Mouse (Mus musculus) limb, embryonic 12.5 days (tissue): ENCODE data around the gene Dtd1. TPM values are rescaled to one million over a fixed set of nuclear protein-coding genes. Genes with fewer than 3 reads are reported as not detected.

ENCODE experiments used
- ATAC-seq: fragments of 200-750 bp; cut with Nextera tagmentation; 2 replicates; pipeline ENCODE4 v1.8.0; 2017; ENCODE audit warnings: low read depth, moderate TSS enrichment; ENCODE audit not compliant: insufficient number of reproducible peaks, insufficient read depth, low FRiP score, low TSS enrichment
- H3K27ac ChIP-seq: fragments of 300-500 bp; sonication (generic); 2 replicates; pipeline ENCODE4 v1.5.1; 2016; ENCODE audit warnings: mild to moderate bottlenecking, moderate library complexity
- H3K27me3 ChIP-seq: fragments of 300-500 bp; sonication (generic); 2 replicates; pipeline ENCODE4 v1.6.1; 2016; ENCODE audit warnings: mild to moderate bottlenecking, moderate library complexity
- H3K36me3 ChIP-seq: fragments of 300-500 bp; sonication (generic); 2 replicates; pipeline ENCODE4 v1.6.1; 2016; ENCODE audit warnings: mild to moderate bottlenecking, moderate library complexity
- H3K4me1 ChIP-seq: fragments of 300-500 bp; sonication (generic); replicated peaks from 2 replicates; pipeline ENCODE4 v1.6.1; 2016
- H3K4me2 ChIP-seq: fragments of 300-500 bp; sonication (generic); 2 replicates; pipeline ENCODE4 v1.6.1; 2016; ENCODE audit warnings: mild to moderate bottlenecking, moderate library complexity
- H3K4me3 ChIP-seq: fragments of 300-500 bp; sonication (generic); replicated peaks from 2 replicates; pipeline ENCODE4 v1.5.1; 2016; ENCODE audit warnings: mild to moderate bottlenecking
- H3K9ac ChIP-seq: fragments of 300-500 bp; sonication (generic); replicated peaks from 2 replicates; pipeline ENCODE4 v1.6.1; 2016; ENCODE audit warnings: mild to moderate bottlenecking, moderate library complexity
- H3K9me3 ChIP-seq: fragments of 300-500 bp; sonication (generic); 2 replicates; pipeline ENCODE4 v1.6.1; 2016; ENCODE audit warnings: mild to moderate bottlenecking, moderate library complexity
- WGBS: fragments of 180-500 bp; shearing (Covaris S2); methylation state at CpG from one replicate; pipeline ENCODE4 v1.1.7; 2016; 5-methylcytosine and 5-hydroxymethylcytosine counted together
- polyA plus RNA-seq: library from polyadenylated mRNA; unstranded; fragments of >200 nt; fragmentation: Nextera tagmentation; extraction: Ambion mirVana; gene quantifications from 2 replicates; pipeline ENCODE4 v1.2.1, GENCODE M21; 2016

Gene Dtd1
- polyA plus RNA-seq, 1 experiment from 2014 or later = 39.5 TPM

DNA sequence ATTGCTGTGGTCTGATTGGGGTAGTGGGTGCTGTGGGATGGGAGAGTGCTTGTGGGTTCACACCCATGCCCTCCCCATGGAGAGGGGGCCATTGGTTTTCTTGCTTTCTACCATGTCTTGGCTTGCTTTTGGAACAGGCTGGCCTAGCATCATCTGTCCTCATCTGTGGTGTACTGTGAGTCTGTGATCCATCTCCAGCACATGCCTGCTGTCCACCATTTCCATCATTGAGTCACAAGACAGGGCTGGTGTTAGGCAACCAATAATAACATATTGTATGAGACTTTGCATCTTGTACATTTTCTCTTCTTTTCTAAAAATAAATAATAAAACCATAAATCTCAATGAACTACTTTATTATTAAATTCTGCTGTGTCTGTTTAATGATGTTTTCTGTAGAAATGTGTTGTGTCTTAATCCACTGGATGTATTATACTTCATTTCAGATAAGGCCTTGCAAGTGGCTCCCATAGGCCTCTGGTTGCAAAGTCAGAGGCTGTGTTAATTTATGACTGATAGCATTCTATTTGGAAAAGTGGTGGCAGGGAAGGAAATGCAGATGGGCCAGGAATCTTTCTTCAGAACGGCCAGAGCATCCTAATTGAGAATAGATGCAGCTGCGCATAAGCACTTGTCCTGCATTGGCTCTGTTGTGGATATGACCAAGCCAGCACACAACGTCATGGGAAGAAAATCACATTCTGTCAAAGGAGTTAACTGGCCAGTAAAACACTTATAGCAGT, 168.8 kb downstream of the Dtd1 start:
- no peaks in the 10 kb centered on the region for H3K36me3 ChIP-seq
- peaks cover 8% of the 10 kb centered on the region; the same call in 1 of the 2 replicates for H3K9me3 ChIP-seq
- H3K4me2 ChIP-seq = no peak overlapping the region
- no peak overlapping the region for H3K9ac ChIP-seq
- H3K27ac ChIP-seq = no peak overlapping the region
- no peaks in the 10 kb centered on the region for H3K27me3 ChIP-seq
- no peaks in the 10 kb centered on the region for H3K4me1 ChIP-seq
- 74% methylated on average over 3 of the region's 3 CpGs for whole genome bisulfite sequencing
- no peak overlapping the region for H3K4me3 ChIP-seq
- no peak for ATAC-seq

GRCm38 (mm10) chr2:144769118-144769496, 169.4 kb downstream of the Dtd1 start:
- ATAC-seq = no peak
- Histone ChIP-seq H3K27ac (no peak overlapping the region), H3K27me3 (no peaks in the 10 kb centered on the region), H3K4me2 (no peak overlapping the region), H3K4me3 (no peak overlapping the region), H3K9me3 (peaks cover 8% of the 10 kb centered on the region; the same call in 1 of the 2 replicates), H3K36me3 (no peaks in the 10 kb centered on the region), H3K9ac (no peak overlapping the region), H3K4me1 (no peaks in the 10 kb centered on the region)
- WGBS = 95% methylated on average over 2 of the region's 2 CpGs

DNA sequence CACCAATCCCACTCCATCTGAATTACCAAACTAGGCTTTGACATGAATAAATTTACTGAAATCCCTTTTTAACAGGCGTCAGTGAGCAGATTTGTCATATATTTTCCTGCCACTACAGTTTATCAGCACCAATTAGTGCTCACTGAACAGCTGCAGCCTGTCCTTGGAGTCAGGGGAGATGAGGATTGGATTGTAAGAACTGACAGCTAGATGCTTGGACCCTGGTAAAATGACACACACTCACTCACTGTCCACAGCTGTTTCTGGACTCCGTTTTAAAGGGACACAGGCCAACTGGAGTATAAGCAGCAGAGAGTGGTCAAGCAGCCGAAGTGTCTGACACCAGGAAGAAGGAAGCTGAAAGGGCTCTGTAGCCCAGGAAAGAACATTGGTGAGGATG, 169.9 kb downstream of the Dtd1 start:
- Histone ChIP-seq H3K27ac (no peak overlapping the region), H3K4me3 (no peak overlapping the region), H3K4me2 (no peak overlapping the region), H3K9me3 (peaks cover 8% of the 10 kb centered on the region; the same call in 1 of the 2 replicates), H3K4me1 (no peaks in the 10 kb centered on the region), H3K27me3 (no peaks in the 10 kb centered on the region), H3K36me3 (no peaks in the 10 kb centered on the region), H3K9ac (no peak overlapping the region)
- WGBS = 48% methylated on average over 3 of the region's 3 CpGs
- no peak for ATAC-seq

DNA sequence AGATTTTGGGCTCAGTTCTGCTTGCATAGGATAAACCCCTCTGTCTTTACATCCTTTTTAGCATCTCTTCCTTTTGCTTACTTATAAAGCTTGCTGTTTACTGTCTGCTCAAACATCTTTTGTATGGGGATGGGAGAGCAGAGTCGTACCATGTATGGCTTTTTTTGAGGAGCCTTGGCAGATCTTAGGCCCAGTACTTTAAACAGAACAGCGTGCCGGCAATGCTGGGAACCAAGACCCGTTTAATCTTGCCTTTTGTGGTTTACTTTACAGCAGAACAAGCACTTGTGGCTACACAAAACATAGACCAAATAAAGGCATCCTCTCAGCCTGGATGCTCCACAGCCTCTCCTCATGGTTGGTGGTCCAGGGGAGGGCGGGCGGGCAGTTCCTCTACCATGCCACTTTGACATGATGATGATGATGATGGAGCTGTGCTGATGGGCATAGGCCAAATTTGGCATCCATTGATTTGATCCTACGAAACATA, 170.8 kb downstream of the Dtd1 start:
- no peak overlapping the region for H3K9ac ChIP-seq
- 92% methylated on average over 7 of the region's 7 CpGs for WGBS
- no peaks in the 10 kb centered on the region for H3K4me1 ChIP-seq
- H3K27me3 ChIP-seq = no peaks in the 10 kb centered on the region
- no peak for ATAC-seq
- H3K36me3 ChIP-seq = no peaks in the 10 kb centered on the region
- no peak overlapping the region for H3K27ac ChIP-seq
- H3K9me3 ChIP-seq = peaks cover 8% of the 10 kb centered on the region; the same call in 1 of the 2 replicates
- H3K4me3 ChIP-seq = no peak overlapping the region
- no peak overlapping the region for H3K4me2 ChIP-seq

DNA sequence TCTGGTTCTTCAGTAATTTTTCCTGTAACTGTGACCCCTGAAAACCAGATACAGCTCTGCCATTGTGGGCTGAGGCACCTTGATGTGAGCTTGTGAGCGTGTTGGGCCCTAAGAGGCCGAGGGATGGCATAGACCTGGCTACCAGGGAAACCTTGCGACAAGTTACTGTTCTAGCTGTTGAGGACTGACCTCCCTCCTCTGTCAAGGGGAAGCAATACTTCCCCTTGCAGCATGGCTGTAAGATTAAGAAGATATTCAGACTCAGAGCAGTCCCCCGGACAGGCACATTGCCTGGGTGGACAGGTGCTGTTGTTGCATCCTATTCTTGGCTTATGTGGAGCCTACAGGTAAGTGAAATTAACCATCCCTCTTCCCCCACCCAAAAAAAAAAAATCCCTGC, 172.1 kb downstream of the Dtd1 start:
- no peaks in the 10 kb centered on the region for H3K4me1 ChIP-seq
- H3K27ac ChIP-seq = no peak overlapping the region
- ATAC-seq = no peak
- no peaks in the 10 kb centered on the region for H3K36me3 ChIP-seq
- H3K9ac ChIP-seq = no peak overlapping the region
- H3K9me3 ChIP-seq = no peaks in the 10 kb centered on the region
- H3K4me2 ChIP-seq = no peak overlapping the region
- no peaks in the 10 kb centered on the region for H3K27me3 ChIP-seq
- H3K4me3 ChIP-seq = no peak overlapping the region
- 89% methylated on average over 4 of the region's 4 CpGs for WGBS

DNA sequence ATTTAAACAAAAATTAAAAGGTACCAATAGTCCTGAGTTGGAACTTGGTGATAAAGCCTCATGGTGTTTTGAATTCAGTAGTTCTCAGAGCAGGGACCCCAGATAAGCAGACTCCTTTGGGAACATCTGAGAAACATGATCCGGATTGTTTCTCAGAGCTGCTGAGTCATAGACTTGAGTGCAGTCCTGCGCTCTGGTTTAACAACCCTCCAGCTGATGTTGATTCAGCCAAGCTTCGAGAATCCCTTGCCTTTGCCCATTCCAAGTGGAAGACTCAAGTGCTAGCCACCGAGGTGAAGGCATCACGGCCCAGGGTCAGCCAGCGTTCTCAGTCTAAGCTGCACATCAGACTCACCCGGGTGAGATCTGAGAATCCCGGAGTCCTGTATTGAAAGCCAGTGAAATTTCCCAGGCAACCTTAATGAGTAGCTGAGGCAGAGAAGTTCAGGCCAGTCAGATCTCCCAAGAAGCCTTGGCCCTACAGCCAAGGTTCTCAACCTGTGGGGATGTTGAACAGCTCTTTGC, 175.0 kb downstream of the Dtd1 start:
- WGBS = 82% methylated on average over 8 of the region's 8 CpGs
- ATAC-seq = no peak
- no peaks in the 10 kb centered on the region for H3K27me3 ChIP-seq
- H3K4me1 ChIP-seq = no peaks in the 10 kb centered on the region
- no peaks in the 10 kb centered on the region for H3K9me3 ChIP-seq
- H3K27ac ChIP-seq = no peak overlapping the region
- H3K9ac ChIP-seq = no peak overlapping the region
- no peak overlapping the region for H3K4me2 ChIP-seq
- H3K36me3 ChIP-seq = no peaks in the 10 kb centered on the region
- no peak overlapping the region for H3K4me3 ChIP-seq

GRCm38 (mm10) chr2:144775626-144776025, 175.9 kb downstream of the Dtd1 start:
- Histone ChIP-seq H3K4me1 (no peaks in the 10 kb centered on the region), H3K4me3 (no peak overlapping the region), H3K27ac (no peak overlapping the region), H3K9me3 (no peaks in the 10 kb centered on the region), H3K9ac (no peak overlapping the region), H3K36me3 (no peaks in the 10 kb centered on the region), H3K4me2 (no peak overlapping the region), H3K27me3 (no peaks in the 10 kb centered on the region)
- ATAC-seq = no peak
- 87% methylated on average over 4 of the region's 4 CpGs for WGBS

DNA sequence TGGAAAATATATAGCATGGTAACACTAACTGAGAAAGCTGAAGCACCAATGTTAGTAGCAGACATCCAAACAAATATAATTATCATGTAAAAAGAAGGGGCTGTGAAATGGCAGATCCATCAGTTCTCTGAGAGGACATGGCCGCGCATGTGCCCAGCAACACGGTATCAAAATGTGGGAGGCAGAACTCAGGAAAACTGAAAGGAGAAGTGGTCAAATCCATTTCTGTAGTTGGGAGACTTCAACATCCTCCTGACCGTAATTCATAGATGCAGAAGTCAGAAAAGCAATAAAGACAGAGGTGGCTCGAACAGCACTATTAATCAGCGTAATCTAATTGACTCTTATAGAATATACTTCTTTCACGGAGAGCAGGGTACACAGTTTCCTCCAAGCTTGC, 179.6 kb downstream of the Dtd1 start:
- Histone ChIP-seq H3K27me3 (no peaks in the 10 kb centered on the region), H3K9ac (no peak overlapping the region), H3K4me3 (no peak overlapping the region), H3K4me2 (no peak overlapping the region), H3K36me3 (no peaks in the 10 kb centered on the region), H3K4me1 (no peaks in the 10 kb centered on the region), H3K27ac (no peak overlapping the region), H3K9me3 (no peaks in the 10 kb centered on the region)
- WGBS = 88% methylated on average over 7 of the region's 7 CpGs
- no peak for ATAC-seq

DNA sequence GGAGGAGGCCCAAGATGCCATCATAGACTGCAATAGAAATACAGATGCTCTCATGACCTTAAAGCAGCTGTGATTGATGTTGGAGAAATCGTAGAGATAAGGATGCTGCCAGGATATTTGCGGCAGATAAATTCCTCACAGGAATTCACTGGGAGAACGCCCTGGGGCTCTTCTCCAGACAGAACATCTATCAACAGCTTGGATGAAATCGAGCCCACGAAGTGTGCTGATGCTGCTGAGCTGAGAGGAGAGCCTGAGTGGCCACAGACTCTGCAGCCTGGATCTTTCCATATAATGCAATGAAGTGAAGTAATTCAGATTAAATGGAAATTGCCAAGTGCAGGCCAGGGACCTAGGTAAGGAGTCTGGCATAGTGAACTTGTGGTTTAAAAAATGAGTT, 181.0 kb downstream of the Dtd1 start:
- 53% methylated on average over 5 of the region's 5 CpGs for WGBS
- no peak for ATAC-seq

DNA sequence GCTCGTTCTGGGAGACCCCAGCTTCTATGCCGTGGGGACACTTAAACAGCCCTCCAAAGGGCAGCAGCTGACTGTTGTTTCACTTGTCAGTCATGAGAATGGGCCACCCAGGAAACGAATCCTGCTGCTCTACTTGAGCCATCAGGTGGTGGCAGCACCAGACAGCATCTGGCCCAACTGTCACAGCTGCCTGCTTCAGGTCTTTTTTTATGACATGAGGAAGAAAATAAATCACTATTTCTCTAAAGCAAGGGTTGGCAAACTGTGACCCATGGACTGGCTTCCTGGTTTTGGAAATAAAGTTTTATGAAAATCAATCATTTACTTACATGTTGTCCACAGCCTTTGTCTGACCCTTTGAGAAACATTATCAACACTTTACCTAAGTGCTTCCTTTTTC, 182.2 kb downstream of the Dtd1 start:
- Histone ChIP-seq H3K4me2 (no peak overlapping the region), H3K9ac (no peak overlapping the region), H3K36me3 (no peaks in the 10 kb centered on the region), H3K27me3 (no peaks in the 10 kb centered on the region), H3K27ac (no peak overlapping the region), H3K9me3 (no peaks in the 10 kb centered on the region), H3K4me1 (no peaks in the 10 kb centered on the region), H3K4me3 (no peak overlapping the region)
- 63% methylated on average over 3 of the region's 3 CpGs for WGBS
- no peak for ATAC-seq

More for the DNA sequence above, 181.0 kb downstream of the Dtd1 start:
- no peaks in the 10 kb centered on the region for H3K9me3 ChIP-seq
- H3K4me1 ChIP-seq = no peaks in the 10 kb centered on the region
- no peak overlapping the region for H3K4me2 ChIP-seq
- H3K36me3 ChIP-seq = no peaks in the 10 kb centered on the region
- no peak overlapping the region for H3K4me3 ChIP-seq
- no peak overlapping the region for H3K9ac ChIP-seq
- H3K27me3 ChIP-seq = no peaks in the 10 kb centered on the region
- no peak overlapping the region for H3K27ac ChIP-seq

- Histone ChIP-seq H3K9me3 (no peaks in the 10 kb centered on the region), H3K9ac (no peak overlapping the region), H3K36me3 (no peaks in the 10 kb centered on the region), H3K27me3 (no peaks in the 10 kb centered on the region), H3K27ac (no peak overlapping the region), H3K4me1 (no peaks in the 10 kb centered on the region), H3K4me3 (no peak overlapping the region), H3K4me2 (no peak overlapping the region)
- 65% methylated on average over 4 of the region's 4 CpGs for WGBS
- ATAC-seq = no peak
These were observed 182.8 kb downstream of the Dtd1 start for GRCm38 (mm10) chr2:144782481-144782880.

GRCm38 (mm10) chr2:144783190-144783589, 183.5 kb downstream of the Dtd1 start:
- no peak overlapping the region for H3K27ac ChIP-seq
- no peaks in the 10 kb centered on the region for H3K4me1 ChIP-seq
- H3K9me3 ChIP-seq = no peaks in the 10 kb centered on the region
- H3K4me2 ChIP-seq = no peak overlapping the region
- ATAC-seq = no peak
- no peaks in the 10 kb centered on the region for H3K27me3 ChIP-seq
- no peaks in the 10 kb centered on the region for H3K36me3 ChIP-seq
- 91% methylated on average over 1 of the region's 1 CpGs for WGBS
- H3K4me3 ChIP-seq = no peak overlapping the region
- no peak overlapping the region for H3K9ac ChIP-seq
